Mouse (Mus musculus) CH12F3 (cell line): ENCODE data around the gene Tenm1.

ENCODE experiments used
- in situ Hi-C: fragments of 300-500 bp; cut with MboI; formaldehyde crosslinking; loops from 2 replicates; pipeline ENCODE4 v1.14.3; 2020; ENCODE audit warnings: low sequenced_read_pairs

Gene Tenm1

DNA sequence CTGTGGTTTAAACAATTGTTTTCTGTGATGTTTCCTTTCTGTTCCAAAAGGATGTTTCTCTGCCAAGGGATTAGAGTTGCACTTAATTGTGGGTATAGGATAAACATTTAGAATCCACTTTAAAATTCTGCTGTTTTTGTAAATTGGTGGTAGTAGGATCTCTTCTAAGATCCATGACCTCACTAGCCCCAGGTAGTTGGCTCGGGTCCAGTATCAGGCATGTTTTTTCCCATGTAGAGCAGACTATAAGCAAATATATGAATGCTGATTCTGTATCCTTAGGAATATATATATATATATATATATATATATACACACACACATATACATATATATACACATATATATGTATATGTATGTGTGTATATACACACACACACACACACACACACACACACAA lies 567.2 kb downstream of the Tenm1 start:
- in situ Hi-C loops, result no loop called here

DNA sequence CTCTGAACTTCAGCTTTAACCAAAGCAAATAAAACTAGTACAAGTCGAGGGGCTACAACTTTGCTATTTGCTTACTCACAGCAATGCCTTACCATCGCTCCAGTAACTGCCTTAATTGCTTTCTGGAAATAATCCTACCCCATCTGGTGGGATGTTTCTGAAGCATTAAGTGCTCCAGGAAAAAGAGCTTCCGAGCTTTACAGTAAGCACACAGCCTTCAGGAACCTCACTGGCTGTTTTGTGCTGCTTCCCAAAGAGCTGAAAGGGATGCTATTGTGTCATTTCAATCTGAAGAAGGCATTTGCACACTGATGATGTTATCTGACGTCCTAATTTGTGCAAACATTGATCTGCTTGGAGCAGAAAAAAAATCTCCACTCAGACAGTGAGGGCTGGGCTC lies 647.4 kb downstream of the Tenm1 start:
- in situ Hi-C loops, result no loop called here

- in situ Hi-C loops, result no loop called here
Measured at GRCm38 (mm10) chrX:42718078-42718785, 710.7 kb downstream of the Tenm1 start.

GRCm38 (mm10) chrX:42700291-42700690 lies 728.6 kb downstream of the Tenm1 start:
- in situ Hi-C loops, result no loop called here

GRCm38 (mm10) chrX:42647131-42647530 lies 781.8 kb downstream of the Tenm1 start:
- in situ Hi-C loops, result no loop called here

DNA sequence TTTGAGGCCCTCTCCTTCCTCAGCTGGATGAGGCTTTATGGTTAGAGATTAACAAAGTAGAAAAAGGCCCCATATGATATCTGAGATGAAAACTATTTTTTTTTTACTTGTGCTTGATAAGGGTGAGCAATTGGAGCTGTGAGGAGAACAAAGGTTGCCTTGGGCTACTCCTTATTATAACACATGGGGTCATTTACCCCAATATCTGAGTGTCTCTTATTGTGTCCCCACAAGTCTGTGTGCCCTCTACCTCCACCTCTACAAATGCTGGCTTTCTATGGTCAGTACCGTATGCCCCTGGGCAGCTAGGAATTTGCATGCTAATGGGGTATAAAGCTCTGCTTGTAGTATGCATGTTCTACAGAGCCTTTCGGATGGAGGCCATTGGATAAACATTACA lies 848.4 kb downstream of the Tenm1 start:
- in situ Hi-C loops, result no loop called here

DNA sequence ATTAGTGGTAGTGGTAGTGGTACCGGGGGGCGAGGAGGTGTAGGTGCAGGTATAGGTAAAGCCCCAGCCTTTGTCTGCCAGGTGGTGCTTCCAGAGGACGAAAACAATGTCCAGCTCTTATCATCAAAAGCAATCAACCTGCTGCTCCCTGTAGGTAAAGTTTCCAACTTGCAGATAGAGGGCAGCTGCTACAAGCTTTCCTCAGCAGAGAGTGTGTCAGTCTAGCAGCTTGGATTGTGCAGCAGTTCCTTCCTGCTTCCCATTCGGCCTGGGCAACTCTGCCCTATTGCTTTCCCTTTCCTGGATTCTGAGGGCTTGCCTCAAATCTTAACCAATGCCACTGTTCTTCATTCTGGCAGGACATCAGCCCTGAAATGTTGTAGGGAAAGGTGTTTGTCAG lies 870.2 kb downstream of the Tenm1 start:
- in situ Hi-C loops, result no loop called here

DNA sequence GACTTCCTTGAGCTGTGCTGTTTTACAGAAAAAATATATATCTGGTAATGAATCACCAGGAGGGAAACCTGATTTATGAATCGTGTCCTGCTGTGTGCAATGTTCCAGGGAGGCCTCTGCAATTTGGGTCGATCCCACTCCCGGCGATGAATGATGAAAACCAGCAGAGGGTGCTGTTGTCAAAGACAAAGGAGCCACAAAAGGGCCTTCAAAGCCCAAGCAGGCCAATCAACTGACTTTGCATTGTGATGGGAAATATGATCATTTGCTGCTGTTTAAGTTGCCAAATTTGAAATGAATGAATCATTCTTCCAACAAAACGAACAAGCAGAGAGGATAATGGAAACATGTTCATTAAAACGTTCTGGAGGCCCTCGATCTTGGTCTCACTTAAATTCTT lies 871.6 kb downstream of the Tenm1 start:
- in situ Hi-C loops, result no loop called here

DNA sequence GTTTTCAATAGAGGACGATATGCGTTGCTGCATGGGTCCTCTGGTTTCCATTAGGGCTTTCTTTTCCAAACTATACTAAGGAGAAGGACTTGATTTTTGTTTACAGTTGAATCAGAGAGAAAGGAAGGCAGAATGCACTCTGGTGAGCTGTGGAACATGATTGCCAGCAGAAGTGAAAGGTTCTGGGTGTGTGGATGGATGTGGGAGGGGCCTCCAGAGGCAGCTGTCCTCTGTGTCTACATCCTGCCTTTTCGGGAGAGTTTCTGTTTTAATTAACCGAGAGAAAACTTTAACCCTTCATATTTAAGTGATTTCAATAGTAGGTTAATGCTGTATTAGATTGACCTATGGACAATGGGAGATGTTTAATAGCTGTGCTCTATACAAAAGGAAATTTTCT lies 880.4 kb downstream of the Tenm1 start:
- in situ Hi-C loops, result no loop called here

DNA sequence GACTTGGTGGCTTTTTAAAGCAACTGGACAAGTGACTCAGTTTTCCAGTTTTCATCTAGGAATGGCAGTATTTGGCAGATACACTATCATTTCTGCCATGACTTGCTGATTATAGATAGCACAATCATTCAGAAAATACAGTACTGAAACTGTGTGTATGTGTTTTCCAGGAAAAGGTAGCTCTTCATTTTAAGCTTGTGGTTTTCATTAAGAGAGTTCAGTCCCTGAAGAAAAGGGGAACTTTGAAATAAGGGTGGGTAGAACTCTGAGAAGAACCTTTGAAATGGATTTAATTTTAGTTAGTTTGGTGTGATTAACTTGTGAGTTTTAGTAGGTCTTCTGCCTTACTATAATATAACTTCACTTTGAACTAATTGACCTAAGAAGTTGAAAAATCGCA lies 883.9 kb downstream of the Tenm1 start:
- in situ Hi-C loops, result no loop called here

GRCm38 (mm10) chrX:42540756-42541053 lies 888.2 kb downstream of the Tenm1 start:
- in situ Hi-C loops, result no loop called here

DNA sequence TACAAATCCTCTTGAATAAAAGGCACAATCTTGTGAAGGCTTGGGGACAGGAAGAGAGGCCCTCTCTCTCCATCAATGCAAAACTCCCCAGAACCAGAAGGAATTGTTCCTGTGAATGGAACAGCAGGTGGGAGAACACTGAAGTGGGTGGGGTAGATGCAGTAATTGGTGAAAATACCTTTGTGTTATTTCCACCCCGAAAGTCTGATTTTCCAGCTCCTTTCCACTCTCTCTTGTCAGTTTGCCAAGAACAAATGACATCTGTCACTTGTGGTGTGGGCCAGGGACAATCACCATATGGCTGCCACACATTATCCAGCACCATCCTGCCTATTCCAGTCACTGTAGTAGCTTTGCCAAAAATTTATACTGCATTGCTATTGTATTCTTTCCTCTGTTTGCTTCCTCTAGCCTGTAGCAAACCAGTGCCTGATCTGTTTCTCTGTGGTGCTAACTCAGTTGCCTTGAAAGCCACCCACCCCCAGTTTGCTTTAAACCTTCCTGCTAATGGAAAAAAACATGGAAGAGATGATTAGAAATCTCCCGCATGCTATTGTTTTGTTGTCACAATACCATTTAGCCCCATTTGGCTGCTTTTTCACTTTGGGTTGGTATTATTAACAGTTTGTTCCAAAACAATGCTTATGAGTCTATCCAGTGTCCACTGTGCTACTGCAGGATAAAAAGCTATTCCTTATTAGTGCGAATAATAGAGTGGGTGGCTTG lies 888.7 kb downstream of the Tenm1 start:
- in situ Hi-C loops, result no loop called here

- in situ Hi-C loops, result no loop called here
Measured at GRCm38 (mm10) chrX:42530703-42531102, 898.2 kb downstream of the Tenm1 start.

DNA sequence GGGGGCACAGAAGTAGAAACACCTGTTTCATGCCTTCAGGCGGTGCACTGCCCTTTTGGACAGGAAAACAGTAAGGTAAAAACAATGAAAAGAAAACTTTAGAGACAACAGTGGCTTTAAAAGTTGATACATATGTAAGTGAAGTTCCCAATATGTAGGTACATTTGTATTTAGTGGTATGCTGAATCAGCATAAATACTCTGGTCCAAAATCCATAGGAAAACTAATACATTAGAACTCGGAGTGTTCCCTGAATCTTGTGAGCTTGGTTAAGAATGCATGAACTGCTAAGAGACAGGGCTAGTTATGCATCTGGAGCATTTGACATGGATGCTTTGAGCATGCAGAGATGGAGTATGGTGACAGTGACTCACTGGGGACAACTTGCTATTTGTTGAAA lies 906.1 kb downstream of the Tenm1 start:
- in situ Hi-C loops, result no loop called here

GRCm38 (mm10) chrX:42512567-42512966 lies 916.4 kb downstream of the Tenm1 start:
- in situ Hi-C loops, result no loop called here

DNA sequence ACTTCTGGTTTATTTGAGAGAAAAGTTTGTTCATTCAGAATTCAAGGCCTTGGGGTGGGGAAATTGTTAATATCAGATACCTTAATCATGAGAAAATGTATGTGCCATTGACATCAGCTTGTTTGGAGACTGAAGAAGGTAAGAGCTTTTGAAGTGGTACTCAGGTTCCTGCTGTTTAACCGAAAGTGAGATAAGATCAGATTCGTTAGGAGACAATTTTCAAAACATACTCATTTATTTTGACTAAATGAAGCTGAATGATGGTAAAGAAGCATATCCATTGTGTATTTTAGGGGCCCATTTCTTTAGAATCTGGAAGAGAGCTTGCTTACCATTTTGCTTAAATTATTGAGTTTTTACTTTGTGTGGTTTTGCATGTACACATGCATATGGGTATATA lies 917.8 kb downstream of the Tenm1 start:
- in situ Hi-C loops, result no loop called here

- in situ Hi-C loops, result no loop called here
Measured at GRCm38 (mm10) chrX:42502291-42503043, 926.5 kb downstream of the Tenm1 start, which contains the start of gene Sh2d1a. TSS of gene Sh2d1a (plus strand) at chrX:42502453.

DNA sequence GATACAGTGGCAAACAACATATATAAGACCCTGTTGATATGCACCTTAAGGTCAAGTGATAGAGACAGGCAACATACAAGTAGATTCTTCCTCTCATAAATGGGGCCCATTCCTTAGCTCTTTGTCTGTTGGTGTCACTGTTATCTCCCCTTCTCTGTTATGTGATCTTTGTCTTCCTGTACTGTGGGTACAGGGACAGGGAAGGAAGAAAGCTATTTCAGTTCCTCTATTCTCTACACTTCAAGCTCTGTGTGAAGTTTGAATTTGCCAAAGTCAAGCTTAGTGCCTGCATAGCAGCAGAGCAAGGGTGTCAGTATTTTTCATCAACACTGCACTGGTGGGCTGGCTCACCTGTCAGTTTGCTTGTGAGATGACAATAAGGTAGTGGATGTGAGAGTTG lies 928.4 kb downstream of the Tenm1 start:
- in situ Hi-C loops, result no loop called here

GRCm38 (mm10) chrX:42490336-42490735 lies 938.6 kb downstream of the Tenm1 start:
- in situ Hi-C loops, result no loop called here

- in situ Hi-C loops, result no loop called here
Measured at GRCm38 (mm10) chrX:42489446-42489845, 939.5 kb downstream of the Tenm1 start, which contains the start of gene Tex13c2. TSS of gene Tex13c2 (plus strand) at chrX:42489691.
